27 mouse cellular contexts compared by ENCODE assay signal in genomic region chr1:59287733-59288132, GRCm38 (mm10). TPM values are rescaled to one million over a fixed set of nuclear protein-coding genes. Genes with fewer than 3 reads are reported as not detected.
DNase-seq lines count a peak whose midpoint lies in the region; ATAC-seq and TF ChIP-seq lines count a peak whose summit lies in the region.
"Had no signal": no experiment of that assay in that cellular context is flagged by ENCODE, and none has a peak within 500 bp of the region (broad histone marks: within the 10 kb centered on the region; RNA-seq: fewer than 3 reads in every experiment).

No protein-coding gene starts in this region.

- no peaks in the 10 kb centered on the region for H3K36me3 ChIP-seq in embryonic facial prominence, embryonic 10.5 days (replicated peaks)
- H3K36me3 ChIP-seq in embryonic facial prominence, embryonic 14.5 days (ENCODE audit: control insufficient read depth, insufficient read depth, low read length) = no peaks in the 10 kb centered on the region
- no peaks in the 10 kb centered on the region for H3K36me3 ChIP-seq in stomach, postnatal 0 days (ENCODE audit: control insufficient read depth, insufficient read depth, low read length)
- H3K36me3 ChIP-seq: heart, embryonic 10.5 days; hindbrain, embryonic 15.5 days had no signal

- WGBS in embryonic facial prominence, embryonic 10.5 days = 20% methylated on average over 8 of the region's 8 CpGs
- 18% methylated on average over 8 of the region's 8 CpGs for WGBS in embryonic facial prominence, embryonic 14.5 days
- WGBS in stomach, postnatal 0 days = 72% methylated on average over 8 of the region's 8 CpGs

- no peak overlapping the region for H3K4me2 ChIP-seq in embryonic facial prominence, embryonic 14.5 days (ENCODE audit: low read depth, low read length)
- no peak overlapping the region for H3K4me2 ChIP-seq in stomach, postnatal 0 days (replicated peaks; ENCODE audit: low read depth)
- H3K4me2 ChIP-seq: forebrain, embryonic 13.5 days; hindbrain, embryonic 15.5 days had no signal

- no peak overlapping the region for H3K9ac ChIP-seq in embryonic facial prominence, embryonic 14.5 days (ENCODE audit: low read depth, low read length)
- no peak overlapping the region for H3K9ac ChIP-seq in stomach, postnatal 0 days (ENCODE audit: low read length)
- H3K9ac ChIP-seq: forebrain, embryonic 13.5 days; forebrain, postnatal 0 days; hindbrain, embryonic 15.5 days had no signal

- H3K27me3 ChIP-seq in embryonic facial prominence, embryonic 10.5 days (replicated peaks; ENCODE audit: low read depth, poor library complexity, severe bottlenecking) = peaks cover 3% of the 10 kb centered on the region; the same call in 1 of the 2 replicates
- no peaks in the 10 kb centered on the region for H3K27me3 ChIP-seq in embryonic facial prominence, embryonic 14.5 days (replicated peaks; ENCODE audit: control insufficient read depth, insufficient read depth, low read length)
- no peaks in the 10 kb centered on the region for H3K27me3 ChIP-seq in stomach, postnatal 0 days (ENCODE audit: control insufficient read depth, insufficient read depth, low read length)
- H3K27me3 ChIP-seq: CH12.LX; forebrain, embryonic 13.5 days; hindbrain, embryonic 15.5 days; Patski had no signal

- no peak for TF ChIP-seq CTCF in stomach, postnatal 0 days (IDR thresholded peaks at IDR 0.05; ENCODE audit: low read depth)

- intact Hi-C loops in gastrocnemius, postnatal 36 days (cut with DNase I) = no loop called here

- TF ChIP-seq EP300 in stomach, postnatal 0 days (optimal IDR thresholded peaks at IDR 0.05) = no peak

- no peak for ATAC-seq in embryonic facial prominence, embryonic 14.5 days (ENCODE audit: low read depth)
- ATAC-seq in stomach, postnatal 0 days (ENCODE audit: low FRiP score, low TSS enrichment) = no peak
- ATAC-seq: activated CD4-positive, CD25-positive, alpha-beta regulatory T cell, adult 4 months; forebrain, embryonic 13.5 days; forebrain, postnatal 0 days; inflammation-experienced regulatory T-cells, adult 6 months; intestine, postnatal 0 days; Patski had no signal

- no peaks in the 10 kb centered on the region for H3K9me3 ChIP-seq in embryonic facial prominence, embryonic 10.5 days
- H3K9me3 ChIP-seq in embryonic facial prominence, embryonic 14.5 days (ENCODE audit: control insufficient read depth, low read length) = no peaks in the 10 kb centered on the region
- H3K9me3 ChIP-seq in stomach, postnatal 0 days (ENCODE audit: control insufficient read depth, low read length) = no peaks in the 10 kb centered on the region
- H3K9me3 ChIP-seq: forebrain, embryonic 13.5 days; heart, embryonic 10.5 days; hindbrain, embryonic 15.5 days had no signal

- H3K4me1 ChIP-seq in embryonic facial prominence, embryonic 10.5 days = peaks cover 43% of the 10 kb centered on the region
- H3K4me1 ChIP-seq in embryonic facial prominence, embryonic 14.5 days (ENCODE audit: control insufficient read depth, insufficient read depth, low read length) = peaks cover 5% of the 10 kb centered on the region; the same call in 1 of the 2 replicates
- no peaks in the 10 kb centered on the region for H3K4me1 ChIP-seq in stomach, postnatal 0 days (replicated peaks; ENCODE audit: control insufficient read depth, insufficient read depth)
- H3K4me1 ChIP-seq: forebrain, embryonic 13.5 days; heart, embryonic 10.5 days; hindbrain, embryonic 15.5 days had no signal

- DNase-seq in heart, adult 11 months = peak; percentile 74
- DNase-seq in heart, adult 8-10 months (ENCODE audit: low spot score) = no peak
- peak; percentile 14 for DNase-seq in 3T3-L1 (ENCODE audit: low read depth, low spot score)
- peak; percentile 73 for DNase-seq in embryonic facial prominence, embryonic 10.5 days (ENCODE audit: low spot score)
- DNase-seq in embryonic facial prominence, embryonic 14.5 days (ENCODE audit: low spot score) = peak; percentile 34
- DNase-seq in gastrocnemius, postnatal 4 days (ENCODE audit: low spot score in 2 of 2) = no peak
- no peak for DNase-seq in gastrocnemius, postnatal 36 days
- DNase-seq in stomach, postnatal 0 days (ENCODE audit: low spot score) = no peak
- DNase-seq: adrenal gland, adult 2 months; adrenal gland, postnatal 25 days; cerebellum, adult 18-20 months; cerebellum, adult 9-11 months; cerebellum, postnatal 36 days; forebrain, postnatal 0 days; gastrocnemius, adult 2 months; heart, postnatal 10 days; heart, postnatal 4 days; kidney, adult 8-10 months had no signal

- H3K4me3 ChIP-seq in embryonic facial prominence, embryonic 10.5 days = no peak overlapping the region
- H3K4me3 ChIP-seq in embryonic facial prominence, embryonic 14.5 days (ENCODE audit: low read depth, low read length) = no peak overlapping the region
- no peak overlapping the region for H3K4me3 ChIP-seq in stomach, postnatal 0 days (ENCODE audit: low read depth, low read length)
- H3K4me3 ChIP-seq: forebrain, embryonic 13.5 days; gastrocnemius, adult 2 months; heart, embryonic 10.5 days; hindbrain, embryonic 15.5 days had no signal

- peak overlapping the region; percentile 62 for H3K27ac ChIP-seq in embryonic facial prominence, embryonic 10.5 days (replicated peaks)
- H3K27ac ChIP-seq in embryonic facial prominence, embryonic 14.5 days (replicated peaks; ENCODE audit: low read depth, low read length) = 0 out of 2 replicates have a peak overlapping the region, but pooled peaks have one; percentile 17
- H3K27ac ChIP-seq in stomach, postnatal 0 days (replicated peaks) = no peak overlapping the region
- H3K27ac ChIP-seq: forebrain, embryonic 13.5 days; gastrocnemius, adult 2 months; heart, embryonic 10.5 days; hindbrain, embryonic 15.5 days had no signal

RNA-seq across cellular contexts. Expression of gene Cdk15, which starts 31.0 kb away (rescaled TPM):
- not detected for total RNA-seq in heart, adult 8-10 months (2022)
- polyA plus RNA-seq in embryonic facial prominence, embryonic 10.5 days (2016; fragmentation: Nextera tagmentation; extraction: Ambion mirVana) = 0.61 and 0.92 TPM in 2 replicates
- polyA plus RNA-seq in embryonic facial prominence, embryonic 14.5 days (2014; fragmentation: Nextera tagmentation; extraction: Ambion mirVana) = 1.3 and 1.4 TPM in 2 replicates
- total RNA-seq in gastrocnemius, postnatal 4 days (2021) = 1 to 10 TPM in 1 of 2 experiments, under 1 TPM in 1; 0.96 to 1.3 TPM
- total RNA-seq in gastrocnemius, postnatal 36 days (2021) = not detected
- polyA plus RNA-seq in stomach, postnatal 0 days (2015; fragmentation: Nextera tagmentation; extraction: Ambion mirVana) = 0.31 and 0.49 TPM in 2 replicates
- total RNA-seq: adrenal gland, adult 2 months; heart, postnatal 4 days had no signal
- polyA plus RNA-seq: activated CD4-positive, CD25-positive, alpha-beta regulatory T cell, adult 4 months; adrenal gland, adult 2 months; heart, embryonic 14.5 days; inflammation-experienced regulatory T-cells, adult 6 months; intestine, postnatal 0 days had no signal

RNA-seq across cellular contexts. Expression of gene Als2, which starts 50.7 kb away (rescaled TPM):
- total RNA-seq in heart, adult 8-10 months (2022) = 10 to 100 TPM; 10.6 to 10.9 (median 10.7) TPM
- 15.8 and 16.5 TPM in 2 replicates for polyA plus RNA-seq in embryonic facial prominence, embryonic 10.5 days (2016; fragmentation: Nextera tagmentation; extraction: Ambion mirVana)
- 8.6 and 9.3 TPM in 2 replicates for polyA plus RNA-seq in embryonic facial prominence, embryonic 14.5 days (2014; fragmentation: Nextera tagmentation; extraction: Ambion mirVana)
- 10 to 100 TPM; 22.8 to 24.7 TPM for total RNA-seq in gastrocnemius, postnatal 4 days (2021)
- total RNA-seq in gastrocnemius, postnatal 36 days (2021) = 10 to 100 TPM; 13.6 to 16.1 TPM
- 3.4 and 3.6 TPM in 2 replicates for polyA plus RNA-seq in stomach, postnatal 0 days (2015; fragmentation: Nextera tagmentation; extraction: Ambion mirVana)

Comparison
In these comparisons a context has a peak if more than half of its experiments do, and no peak if none do; other contexts are left out.
1. DNase-seq: peak in heart, adult 11 months (single experiment), 3T3-L1 (single experiment), embryonic facial prominence, embryonic 10.5 days (single experiment) and embryonic facial prominence, embryonic 14.5 days (single experiment); none in heart, adult 8-10 months (single experiment), gastrocnemius, postnatal 4 days (0 of 2), gastrocnemius, postnatal 36 days (0 of 2) and stomach, postnatal 0 days (single experiment).